Mouse (Mus musculus) frontal cortex, adult (tissue): ENCODE results near the gene Gpm6a.
"Not testable (repeated sequence)": the region's sequence is repeated elsewhere in the genome, so short reads cannot be mapped to it uniquely, and the experiment has no call there.

Source experiments
- ATAC-seq: cut with Nextera tagmentation; 2 replicates; pipeline ENCODE4 v1.9.2; 2017; ENCODE audit warnings: mild to moderate bottlenecking, moderate library complexity, mixed read lengths; ENCODE audit not compliant: low TSS enrichment

The Gpm6a gene

GRCm38 (mm10) chr8:55002946-55003345, 48.3 kb downstream of the Gpm6a start:
- ATAC-seq = peak; percentile 85

GRCm38 (mm10) chr8:55012228-55012627, 57.6 kb downstream of the Gpm6a start:
- peak; percentile 90 for ATAC-seq

- no peak for ATAC-seq
These were observed 62.4 kb downstream of the Gpm6a start for GRCm38 (mm10) chr8:55017071-55017470.

GRCm38 (mm10) chr8:55025851-55026660, 71.4 kb downstream of the Gpm6a start:
- ATAC-seq = peak; percentile 68

- ATAC-seq = peak; percentile 22; the same call in 1 of the 2 replicates
These were observed 72.0 kb downstream of the Gpm6a start for GRCm38 (mm10) chr8:55026661-55027000.

GRCm38 (mm10) chr8:55028371-55028770, 73.7 kb downstream of the Gpm6a start:
- ATAC-seq = no peak

- no peak for ATAC-seq
These were observed 76.5 kb downstream of the Gpm6a start for GRCm38 (mm10) chr8:55031099-55031498.

- ATAC-seq = peak; percentile 99
These were observed 79.7 kb downstream of the Gpm6a start for GRCm38 (mm10) chr8:55034309-55034708.

GRCm38 (mm10) chr8:55035416-55035815, 80.8 kb downstream of the Gpm6a start:
- no peak for ATAC-seq

GRCm38 (mm10) chr8:55042955-55043354, 88.3 kb downstream of the Gpm6a start:
- ATAC-seq = no peak

- peak; percentile 78 for ATAC-seq
These were observed 93.8 kb downstream of the Gpm6a start for GRCm38 (mm10) chr8:55048396-55048795.

GRCm38 (mm10) chr8:55049979-55050378, 95.3 kb downstream of the Gpm6a start:
- ATAC-seq = no peak

- ATAC-seq = not testable (repeated sequence)
These were observed 114.2 kb downstream of the Gpm6a start for GRCm38 (mm10) chr8:55068811-55069210.

- ATAC-seq = no peak
These were observed 118.8 kb downstream of the Gpm6a start for GRCm38 (mm10) chr8:55073481-55073880.

GRCm38 (mm10) chr8:55102195-55102594, 147.6 kb downstream of the Gpm6a start:
- peak; percentile 64; the same call in 1 of the 2 replicates for ATAC-seq

- no peak for ATAC-seq
These were observed 148.4 kb downstream of the Gpm6a start for GRCm38 (mm10) chr8:55103065-55103464.

- peak; percentile 72; the same call in 1 of the 2 replicates for ATAC-seq
These were observed 149.3 kb downstream of the Gpm6a start for GRCm38 (mm10) chr8:55103891-55104481.
